Mouse (Mus musculus) liver, embryonic 16.5 days (tissue): ENCODE data around the gene Gnmt. TPM values are rescaled to one million over a fixed set of nuclear protein-coding genes. Genes with fewer than 3 reads are reported as not detected.

ENCODE experiments used
- ATAC-seq: fragments of 200-750 bp; cut with Nextera tagmentation; 2 replicates; pipeline ENCODE4 v1.8.0; 2017; ENCODE audit warnings: low read depth, mild to moderate bottlenecking, moderate number of reproducible peaks, moderate library complexity
- H3K27ac ChIP-seq: fragments of 300-500 bp; sonication (generic); 2 replicates; pipeline ENCODE4 v1.5.1; 2014; ENCODE audit warnings: mild to moderate bottlenecking, low read length
- H3K27me3 ChIP-seq: fragments of 300-500 bp; sonication (generic); 2 replicates; pipeline ENCODE4 v1.6.1; 2014; ENCODE audit warnings: low read depth, low read length, mixed read lengths; ENCODE audit not compliant: control insufficient read depth, insufficient read depth
- H3K36me3 ChIP-seq: fragments of 300-500 bp; sonication (generic); 2 replicates; pipeline ENCODE4 v1.6.1; 2014; ENCODE audit warnings: mild to moderate bottlenecking; ENCODE audit not compliant: control insufficient read depth, insufficient read depth
- H3K4me1 ChIP-seq: fragments of 300-500 bp; sonication (generic); 2 replicates; pipeline ENCODE4 v1.6.1; 2014; ENCODE audit warnings: low read depth, low read length, mixed read lengths; ENCODE audit not compliant: control insufficient read depth
- H3K4me2 ChIP-seq: fragments of 300-500 bp; sonication (generic); 2 replicates; pipeline ENCODE4 v1.6.1; 2014; ENCODE audit warnings: low read depth, low read length, mixed read lengths
- H3K4me3 ChIP-seq: fragments of 300-500 bp; sonication (generic); 2 replicates; pipeline ENCODE4 v1.5.1; 2014; ENCODE audit warnings: low read depth, mild to moderate bottlenecking, low read length
- H3K9ac ChIP-seq: fragments of 300-500 bp; sonication (generic); 2 replicates; pipeline ENCODE4 v1.6.1; 2014; ENCODE audit warnings: low read depth, low read length
- H3K9me3 ChIP-seq: fragments of 300-500 bp; sonication (generic); replicated peaks from 2 replicates; pipeline ENCODE4 v1.6.1; 2016; ENCODE audit warnings: low read length; ENCODE audit not compliant: control insufficient read depth
- WGBS: fragments of 180-500 bp; shearing (Covaris S2); extraction: QIAGEN DNeasy Blood & Tissue Kit; methylation state at CpG from one replicate; pipeline ENCODE4 v1.1.7; 2014; ENCODE audit not compliant: insufficient replicate concordance; 5-methylcytosine and 5-hydroxymethylcytosine counted together
- polyA plus RNA-seq: library from polyadenylated mRNA; unstranded; fragments of >200 nt; fragmentation: Nextera tagmentation; extraction: Ambion mirVana; gene quantifications from 2 replicates; pipeline ENCODE4 v1.2.1, GENCODE M21; 2015

The Gnmt gene
- polyA plus RNA-seq, 1 experiment from 2014 or later = 152 TPM

DNA sequence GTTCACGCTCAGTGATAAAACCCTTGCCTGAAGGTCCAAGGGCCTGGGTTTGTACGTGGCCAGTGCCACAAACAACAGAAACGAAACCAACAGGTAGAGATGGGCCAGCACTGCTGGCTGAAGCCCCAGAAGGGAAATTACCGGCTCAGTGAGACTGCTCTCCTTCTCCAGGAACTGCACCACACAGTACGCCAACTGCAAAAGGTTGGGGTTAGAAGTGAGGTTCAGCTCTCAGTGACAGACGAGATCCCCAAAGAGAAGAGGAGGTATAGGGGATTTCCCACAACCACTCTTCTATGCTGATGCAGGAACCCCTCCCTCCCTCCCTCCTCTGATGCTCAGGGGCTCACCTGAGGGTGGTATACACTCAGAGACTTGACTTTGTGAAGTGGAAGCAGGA is 43.1 kb downstream of the Gnmt start:
- H3K9me3 ChIP-seq = no peaks in the 10 kb centered on the region
- 75% methylated on average over 6 of the region's 6 CpGs for WGBS
- H3K4me3 ChIP-seq = no peak overlapping the region
- peaks cover 26% of the 10 kb centered on the region for H3K36me3 ChIP-seq
- H3K27ac ChIP-seq = no peak overlapping the region
- ATAC-seq = no peak
- no peak overlapping the region for H3K4me2 ChIP-seq
- H3K27me3 ChIP-seq = no peaks in the 10 kb centered on the region
- no peak overlapping the region for H3K9ac ChIP-seq
- peaks cover 12% of the 10 kb centered on the region for H3K4me1 ChIP-seq

DNA sequence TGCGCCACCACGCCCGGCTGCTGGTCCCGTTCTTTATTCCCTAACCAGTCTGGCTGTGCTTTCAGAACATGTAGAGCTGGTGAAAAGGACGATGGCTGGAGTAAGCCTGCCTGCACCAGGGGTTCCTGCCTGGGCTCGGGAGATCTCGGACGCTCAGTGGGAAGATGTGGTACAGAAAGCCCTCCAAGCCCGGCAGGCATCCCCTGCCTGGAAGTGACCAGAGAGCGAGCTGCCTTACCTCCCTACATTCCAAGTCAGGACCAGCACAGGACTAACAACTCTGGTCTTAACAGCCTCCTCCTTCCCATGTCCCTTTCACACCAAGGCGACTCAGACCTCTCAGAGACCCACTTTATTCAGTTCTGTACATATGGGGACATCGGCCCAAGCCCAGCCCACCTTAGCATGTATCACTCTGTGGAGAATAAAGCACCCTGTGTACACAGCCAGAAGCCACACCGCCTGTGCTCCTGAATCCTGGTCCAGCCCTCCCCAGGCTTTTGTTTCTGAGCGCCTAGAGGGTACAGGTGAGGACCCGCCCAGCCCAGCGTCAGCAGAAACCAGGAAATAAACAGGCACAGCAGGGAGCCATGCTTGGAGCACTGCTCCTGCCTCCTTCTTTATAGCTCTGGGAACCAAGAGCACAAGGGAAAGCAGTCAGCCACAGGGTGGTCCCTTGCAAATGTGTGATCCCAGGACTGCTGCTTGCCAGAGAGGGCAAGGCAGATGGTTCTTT is 46.1 kb downstream of the Gnmt start:
- ATAC-seq = no peak
- no peak overlapping the region for H3K27ac ChIP-seq
- WGBS = 87% methylated on average over 16 of the region's 16 CpGs
- H3K4me2 ChIP-seq = no peak overlapping the region
- H3K9ac ChIP-seq = no peak overlapping the region
- H3K36me3 ChIP-seq = peaks cover 27% of the 10 kb centered on the region
- no peaks in the 10 kb centered on the region for H3K27me3 ChIP-seq
- H3K4me1 ChIP-seq = peaks cover 26% of the 10 kb centered on the region
- no peaks in the 10 kb centered on the region for H3K9me3 ChIP-seq
- no peak overlapping the region for H3K4me3 ChIP-seq

DNA sequence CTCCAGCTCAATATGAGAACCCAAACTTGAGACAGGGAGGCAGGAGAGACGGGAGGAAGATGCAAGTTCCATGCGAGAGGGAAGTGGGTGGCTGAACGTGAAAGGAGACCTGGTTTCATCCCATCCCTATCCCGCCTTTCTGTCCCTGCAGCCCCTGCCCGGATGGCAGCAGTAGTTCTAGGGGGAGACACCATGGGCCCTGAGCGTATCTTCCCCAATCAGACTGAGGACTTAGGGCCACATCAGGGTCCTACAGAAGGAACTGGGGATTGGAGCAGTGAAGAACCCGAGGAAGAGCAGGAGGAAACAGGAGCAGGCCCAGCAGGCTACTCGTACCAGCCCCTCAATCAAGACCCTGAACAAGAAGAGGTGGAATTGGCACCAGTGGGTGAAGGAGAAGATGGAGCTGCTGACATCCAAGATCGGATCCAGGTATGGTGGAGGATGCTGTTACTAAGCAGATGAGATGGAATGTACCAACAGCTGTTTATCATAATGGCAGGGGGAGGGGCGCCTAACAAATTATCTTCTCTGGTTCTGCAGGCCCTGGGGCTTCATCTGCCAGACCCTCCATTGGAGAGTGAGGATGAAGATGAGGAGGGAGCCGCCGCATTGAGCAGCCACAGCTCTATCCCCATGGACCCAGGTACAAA is 47.4 kb downstream of the Gnmt start:
- peak overlapping the region; percentile 97 for H3K4me3 ChIP-seq
- peaks cover 26% of the 10 kb centered on the region for H3K36me3 ChIP-seq
- peak overlapping the region; percentile 71; the same call in 1 of the 2 replicates for H3K27ac ChIP-seq
- peak overlapping the region; percentile 79 for H3K9ac ChIP-seq
- H3K4me1 ChIP-seq = peaks cover 26% of the 10 kb centered on the region
- ATAC-seq = no peak
- no peaks in the 10 kb centered on the region for H3K27me3 ChIP-seq
- 22% methylated on average over 12 of the region's 12 CpGs for WGBS
- peak overlapping the region; percentile 88 for H3K4me2 ChIP-seq
- H3K9me3 ChIP-seq = no peaks in the 10 kb centered on the region

- peak within 1 kb of the TSS; percentile 91 for H3K9ac ChIP-seq
- H3K27me3 ChIP-seq = no peaks in the 10 kb centered on the region
- whole genome bisulfite sequencing = under 1% methylated on average over 49 of the region's 49 CpGs
- peaks cover 27% of the 10 kb centered on the region for H3K36me3 ChIP-seq
- no peaks in the 10 kb centered on the region for H3K9me3 ChIP-seq
- H3K27ac ChIP-seq = peak within 1 kb of the TSS; percentile 93
- peak; percentile 97 for ATAC-seq
- H3K4me1 ChIP-seq = peaks cover 26% of the 10 kb centered on the region
- H3K4me2 ChIP-seq = peak within 1 kb of the TSS; percentile 95
- peak within 1 kb of the TSS; percentile 97 for H3K4me3 ChIP-seq
These were observed 48.1 kb downstream of the Gnmt start, which contains the start of gene Klhdc3 for GRCm38 (mm10) chr17:46680760-46681373. Gene Klhdc3, minus strand, starts transcription at chr17:46680914.

DNA sequence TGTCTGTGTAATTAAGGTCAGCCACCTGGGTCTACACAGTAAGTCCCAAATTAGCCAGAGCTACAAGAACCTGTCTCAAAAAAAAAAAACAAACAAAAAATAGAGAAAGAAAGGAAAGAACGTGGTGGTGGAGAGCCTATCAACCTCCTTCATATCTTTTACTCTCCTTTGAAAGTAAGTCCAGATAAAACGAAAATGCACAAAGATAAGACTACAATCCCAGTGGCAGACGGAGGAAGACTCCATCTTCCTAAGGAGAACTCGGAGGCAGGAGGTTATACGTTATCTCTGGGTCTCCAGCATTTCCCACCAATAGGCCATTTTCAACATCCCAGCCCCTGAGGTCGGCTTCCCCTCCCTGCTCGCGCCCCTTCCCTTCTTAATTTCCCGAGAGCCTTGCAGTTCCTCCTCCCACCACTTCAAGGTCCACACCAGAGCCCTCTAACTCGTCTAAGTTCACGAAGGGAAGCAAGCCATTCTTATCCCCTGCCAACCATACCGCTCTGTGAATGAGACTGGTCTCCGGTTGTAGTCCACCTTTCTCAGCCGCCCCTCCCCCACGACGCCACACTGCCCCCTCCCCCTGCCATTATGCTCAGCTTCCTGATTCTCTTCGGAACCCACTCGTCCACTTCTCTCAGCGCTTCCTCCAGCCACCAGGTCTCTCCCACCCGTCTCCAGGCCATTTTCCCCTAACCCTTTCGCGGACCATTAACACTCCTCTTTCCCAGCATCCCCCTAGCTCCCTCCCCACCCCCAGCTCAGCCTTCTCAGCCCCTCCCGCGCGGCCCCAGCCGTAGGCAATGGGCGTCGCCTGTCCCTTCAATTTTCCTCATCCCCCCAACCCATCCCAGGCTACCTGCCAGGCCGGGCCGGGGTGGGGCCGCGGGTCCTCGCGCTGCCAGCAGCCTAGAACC is 48.9 kb downstream of the Gnmt start:
- peak; percentile 0; the same call in 1 of the 2 replicates for ATAC-seq
- H3K36me3 ChIP-seq = peaks cover 24% of the 10 kb centered on the region
- under 1% methylated on average over 34 of the region's 34 CpGs for WGBS

GRCm38 (mm10) chr17:46678911-46679310 is 50.1 kb downstream of the Gnmt start:
- peak overlapping the region; percentile 91 for H3K9ac ChIP-seq
- H3K36me3 ChIP-seq = peaks cover 22% of the 10 kb centered on the region
- peaks cover 37% of the 10 kb centered on the region for H3K4me1 ChIP-seq
- no peaks in the 10 kb centered on the region for H3K9me3 ChIP-seq
- whole genome bisulfite sequencing = 66% methylated on average over 9 of the region's 9 CpGs
- ATAC-seq = no peak
- H3K27ac ChIP-seq = peak overlapping the region; percentile 93; the same call in 1 of the 2 replicates
- H3K27me3 ChIP-seq = no peaks in the 10 kb centered on the region
- peak overlapping the region; percentile 97; the same call in 1 of the 2 replicates for H3K4me3 ChIP-seq
- peak overlapping the region; percentile 95 for H3K4me2 ChIP-seq

More for the DNA sequence above, 48.9 kb downstream of the Gnmt start:
- Histone ChIP-seq H3K9ac (peak overlapping the region; percentile 91), H3K9me3 (no peaks in the 10 kb centered on the region), H3K27me3 (no peaks in the 10 kb centered on the region), H3K27ac (peak overlapping the region; percentile 93), H3K4me3 (peak overlapping the region; percentile 97), H3K4me1 (peaks cover 28% of the 10 kb centered on the region), H3K4me2 (peak overlapping the region; percentile 95)

GRCm38 (mm10) chr17:46678416-46678815 is 50.6 kb downstream of the Gnmt start, which contains the start of gene Mea1:
Gene Mea1, plus strand, starts transcription at chr17:46678793.
- ATAC-seq = no peak
- Histone ChIP-seq H3K27ac (peak within 1 kb of the TSS; percentile 93), H3K4me3 (peak within 1 kb of the TSS; percentile 97), H3K27me3 (no peaks in the 10 kb centered on the region), H3K9ac (peak within 1 kb of the TSS; percentile 91), H3K4me2 (peak within 1 kb of the TSS; percentile 95), H3K4me1 (peaks cover 38% of the 10 kb centered on the region), H3K9me3 (no peaks in the 10 kb centered on the region), H3K36me3 (peaks cover 18% of the 10 kb centered on the region)
- 81% methylated on average over 8 of the region's 9 CpGs for WGBS
